Mouse (Mus musculus): ENCODE measurements at regions not wholly inside any gene's neighbourhood (a gene's known extent, or its start where the extent isn't known, plus 50 kb on each side); places are given as distances from the start of the nearest gene placed in this dataset.
A peak's percentile ranks its signal among the peaks of the same experiment; 100 is the strongest.

GRCm38 (mm10) chr5:24265431-24265830, 86.0 kb downstream of the Kcnh2 start:
- TF ChIP-seq CTCF (IDR thresholded peaks at IDR 0.05; ENCODE audit: low read depth) (0 out of 2 replicates have a peak, but pooled peaks have one; percentile 20), EP300 (IDR thresholded peaks at IDR 0.05; ENCODE audit: low read depth) (no peak)
